Mouse (Mus musculus): ENCODE measurements around the gene Gm10382. TPM values are rescaled to one million over a fixed set of nuclear protein-coding genes. Genes with fewer than 3 reads are reported as not detected.
"Not testable (repeated sequence)": the region's sequence is repeated elsewhere in the genome, so short reads cannot be mapped to it uniquely, and the experiment has no call there.

Gene Gm10382
- polyA plus RNA-seq, 2 experiments from 2014 or later: 0.68 to 1.1 TPM

- no peak for ATAC-seq
Observed at GRCm38 (mm10) chr5:125419124-125419523, 30.0 kb downstream of the Gm10382 start.

DNA sequence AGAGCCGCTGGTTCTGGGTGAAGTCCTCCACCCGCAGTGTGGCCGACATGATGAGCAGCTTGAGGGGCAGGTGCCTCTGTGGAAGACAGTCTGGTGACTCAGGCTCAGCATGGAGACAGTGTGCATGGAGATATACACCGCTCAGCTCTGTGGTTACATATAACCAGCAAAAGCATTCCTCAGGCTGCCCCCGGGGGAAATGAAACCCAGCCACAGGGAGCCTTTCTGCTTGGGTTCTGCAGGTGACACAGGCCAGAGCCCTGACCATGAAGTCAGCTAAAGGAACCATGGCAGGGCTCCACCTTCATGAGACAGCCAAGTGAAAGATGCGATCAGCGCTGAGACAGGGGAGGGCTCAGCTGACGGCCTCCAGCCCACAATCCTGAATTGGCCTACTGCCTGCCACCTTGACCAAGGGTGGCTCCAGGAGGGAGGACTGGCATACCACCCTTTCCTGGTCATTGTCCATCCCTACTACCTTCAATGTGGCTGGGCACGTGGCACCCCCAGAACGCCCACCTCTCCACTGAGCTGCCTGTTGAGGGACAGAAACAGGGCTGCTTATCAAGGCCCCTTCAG is 36.7 kb downstream of the Gm10382 start:
- ATAC-seq: no peak

DNA sequence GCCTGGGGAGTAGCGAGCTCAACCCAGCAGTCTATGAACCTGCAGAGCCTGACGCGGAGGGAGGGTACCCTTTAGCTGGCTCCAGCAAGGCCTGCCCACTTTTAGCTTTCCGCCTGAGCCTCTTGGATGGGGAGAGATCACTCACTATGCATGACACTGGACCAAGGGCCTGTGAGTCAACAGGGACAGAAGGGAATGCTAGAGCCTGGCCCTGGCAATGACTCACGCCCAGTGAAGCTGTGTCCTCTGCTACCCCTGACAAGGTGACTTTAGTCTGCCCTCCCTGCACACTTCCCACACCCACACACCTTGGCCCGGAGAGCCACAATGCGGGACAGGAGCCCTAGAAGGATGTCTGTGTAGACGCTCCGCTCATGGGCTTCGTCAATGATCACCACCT is 37.2 kb downstream of the Gm10382 start:
- no peak for ATAC-seq

DNA sequence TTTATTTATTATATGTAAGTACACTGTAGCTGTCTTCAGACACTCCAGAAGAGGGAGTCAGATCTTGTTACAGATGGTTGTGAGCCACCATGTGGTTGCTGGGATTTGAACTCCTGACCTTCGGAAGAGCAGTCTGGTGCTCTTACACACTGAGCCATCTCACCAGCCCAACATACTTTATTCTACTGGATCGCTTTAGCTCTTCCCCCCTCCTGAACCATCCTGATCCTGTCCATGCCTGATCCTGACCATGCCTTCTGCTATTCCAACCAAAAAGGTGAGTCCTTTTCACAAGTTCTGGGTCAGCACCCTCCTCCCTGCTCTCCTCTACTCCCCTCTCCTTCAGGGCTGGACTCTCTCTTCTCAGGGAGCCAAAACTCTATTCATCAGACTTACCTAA is 43.2 kb downstream of the Gm10382 start:
- not testable (repeated sequence) for ATAC-seq

GRCm38 (mm10) chr5:125433793-125434337 is 44.7 kb downstream of the Gm10382 start, which contains the start of gene Dhx37:
Gene Dhx37, minus strand, starts transcription at chr5:125434121.
- peak; percentile 94 for ATAC-seq

DNA sequence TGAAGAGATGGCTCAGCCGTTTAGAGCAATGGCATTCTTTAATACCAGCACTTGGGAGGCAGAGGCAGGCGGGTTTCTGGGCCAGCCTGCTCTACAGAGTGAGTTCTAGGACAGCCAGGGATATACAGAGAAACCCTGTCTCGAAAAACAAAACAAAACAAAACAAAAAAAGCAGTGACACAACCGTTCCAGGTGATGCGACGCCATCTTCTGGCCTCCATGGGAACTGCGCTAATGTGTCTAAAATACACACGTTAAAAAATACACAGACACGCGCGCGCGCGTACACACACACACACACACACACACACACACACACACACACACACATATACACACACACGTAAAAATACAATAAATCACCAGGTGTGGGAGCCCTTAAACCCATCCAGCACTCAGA is 45.2 kb downstream of the Gm10382 start:
- peak; percentile 10 for ATAC-seq

Other genes starting within 250 kb of the Gm10382 start
- gene Ncor2, start 210.1 kb upstream of the Gm10382 start, polyA plus RNA-seq (2017; shearing (Covaris generic)): 1 to 10 TPM; 2.9 to 8.0 TPM
- gene Scarb1, start 48.2 kb upstream of the Gm10382 start, polyA plus RNA-seq (2017; shearing (Covaris generic)): 1 to 10 TPM; 8.8 to 9.4 TPM
- 1,000 to 10,000 TPM in 1 of 2 experiments, 100 to 1,000 TPM in 1; 706 to 1,210 TPM for gene Ubc, start 880 bp downstream of the Gm10382 start, polyA plus RNA-seq (2017; shearing (Covaris generic))
- 10 to 100 TPM in 1 of 2 experiments, 1 to 10 TPM in 1; 6.1 to 13.8 TPM for gene Dhx37, start 44.8 kb downstream of the Gm10382 start, polyA plus RNA-seq (2017; shearing (Covaris generic))
- 10 to 100 TPM; 13.7 to 14.3 TPM for gene Bri3bp, start 52.2 kb downstream of the Gm10382 start, polyA plus RNA-seq (2017; shearing (Covaris generic))
- gene Aacs, start 86.5 kb downstream of the Gm10382 start, polyA plus RNA-seq (2017; shearing (Covaris generic)): 10 to 100 TPM; 18.0 to 36.4 TPM
- not detected for gene Tmem132b, start 142.5 kb downstream of the Gm10382 start, polyA plus RNA-seq (2017; shearing (Covaris generic))

Data from activated CD4-positive, CD25-positive, alpha-beta regulatory T cell, adult 4 months (primary cell).